ENCODE assay signal across 8 mouse cellular contexts in genomic region chr3:151566629-151567028, GRCm38 (mm10).
A peak's percentile ranks its signal among the peaks of the same experiment; 100 is the strongest.
DNase-seq lines count a peak whose midpoint lies in the region; ATAC-seq lines count a peak whose summit lies in the region.

No protein-coding gene starts in this region.

- ATAC-seq in CD4-positive, CD25-positive, alpha-beta regulatory T cell, adult 4 months = no peak
- ATAC-seq in monocyte, adult 5-6 weeks (replicated peaks; ENCODE audit: insufficient number of reproducible peaks, low FRiP score, low TSS enrichment, poor library complexity, severe bottlenecking) = no peak

- peak; percentile 11 for DNase-seq in CD4-positive, CD25-positive, alpha-beta regulatory T cell, adult 2 months (ENCODE audit: low read depth, low spot score)
- DNase-seq in kidney, postnatal 14 days = peak; percentile 17
- no peak for DNase-seq in kidney, adult 18-20 months
- DNase-seq in NIH3T3 (ENCODE audit: low read depth) = peak; percentile 79
- peak; percentile 12 for DNase-seq in fibroblast of lung, adult 2 months (ENCODE audit: low read depth)
- no peak for DNase-seq in spleen, postnatal 14 days (ENCODE audit: low spot score in 2 of 2)

Comparison
In these comparisons a context has a peak if more than half of its experiments do, and no peak if none do; other contexts are left out.
1. DNase-seq: peak in CD4-positive, CD25-positive, alpha-beta regulatory T cell, adult 2 months (single experiment), kidney, postnatal 14 days (single experiment), NIH3T3 (single experiment) and fibroblast of lung, adult 2 months (single experiment); none in kidney, adult 18-20 months (single experiment) and spleen, postnatal 14 days (0 of 2).